Mouse (Mus musculus) left cerebral cortex, postnatal 14 days (tissue): ENCODE measurements around the gene Cldn34b4. TPM values are rescaled to one million over a fixed set of nuclear protein-coding genes. Genes with fewer than 3 reads are reported as not detected.

Source experiments
- DNase-seq, 2 experiments: peaks; one replicate each; pipeline ENCODE4 v3.0.0; 2021 to 2022; ENCODE audit warnings: low spot score in 2 of 2, mixed read lengths in 1 of 2
- intact Hi-C: fragments of 180-260 bp; cut with DNase I; formaldehyde crosslinking; loops from one replicate; pipeline ENCODE4 v1.15.1; 2025
- long read RNA-seq, 2 experiments: library from polyadenylated mRNA; stranded (forward); transcript quantifications; one replicate each; pipeline ENCODE4 v2.0.0; 2021
- total RNA-seq, 2 experiments: library from RNA; stranded (reverse); gene quantifications; 2 replicates each; pipeline ENCODE4 v1.2.3; 2021

Cldn34b4 gene
- total RNA-seq, result not detected
- long read RNA-seq, experiment 1, result 0 reads
- long read RNA-seq, experiment 2, result 0 reads

GRCm38 (mm10) chrX:76393050-76393449 lies at the start of gene Cldn34b4:
Gene Cldn34b4 (plus strand): TSS chrX:76393350.
- intact Hi-C loops, result no loop called here
- DNase-seq, result no peak

Other genes starting within 250 kb of the Cldn34b4 start
- gene Cldn34b3, start 129.0 kb upstream of the Cldn34b4 start, total RNA-seq, result not detected
- gene Cldn34d, start 209.6 kb downstream of the Cldn34b4 start, total RNA-seq, result not detected